Mouse (Mus musculus) MN1 (cell line): ENCODE measurements around the gene Dnah2.

Source experiments
- DNase-seq: peaks from one replicate; pipeline ENCODE4 v3.0.0-alpha.2; 2016; ENCODE audit warnings: low spot score

Gene Dnah2

DNA sequence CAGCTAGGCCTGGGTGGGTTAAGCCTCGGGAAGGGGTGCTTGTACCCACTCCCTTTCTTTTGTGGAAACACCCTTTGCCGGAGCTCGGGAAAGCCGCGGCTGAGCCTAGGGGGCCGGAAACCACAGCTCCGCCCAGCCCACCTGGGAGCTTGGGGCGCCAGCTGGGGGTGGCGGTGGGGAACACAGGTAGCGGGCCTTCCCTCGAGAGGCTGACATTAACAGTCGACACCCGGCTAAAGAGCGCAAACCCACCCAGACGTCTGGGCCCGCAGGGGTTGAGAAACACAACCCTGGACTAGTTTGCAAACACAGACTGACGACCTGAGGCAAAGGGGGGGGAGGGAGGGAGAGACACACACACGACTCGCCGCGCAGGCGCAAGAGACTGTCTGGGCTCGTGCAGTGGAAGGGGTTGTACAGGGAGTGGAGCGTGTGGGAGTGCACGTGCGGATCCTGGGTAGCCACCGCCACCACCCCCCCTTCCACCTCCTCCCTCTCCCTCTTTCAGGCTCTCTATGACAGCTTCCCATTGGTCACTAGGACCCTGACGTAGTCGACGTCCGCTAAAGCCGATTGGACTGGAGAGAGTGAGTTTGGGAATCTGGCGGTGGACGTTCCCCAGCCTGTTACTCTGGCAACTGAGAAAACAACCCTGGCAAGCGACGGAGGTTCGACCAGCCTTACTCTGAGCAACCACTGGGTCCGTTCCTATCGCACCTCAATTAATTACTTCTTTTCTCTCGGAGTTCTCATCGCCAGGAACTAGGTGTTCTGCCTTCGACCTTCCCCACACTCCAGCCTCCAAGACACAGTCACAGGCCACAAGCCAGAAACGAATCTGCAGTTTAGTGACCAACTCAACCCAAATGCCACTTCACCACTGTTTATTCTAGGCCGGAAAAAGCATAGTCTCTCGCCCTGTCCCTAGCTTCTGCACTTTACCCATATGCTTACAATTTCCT is 130.1 kb downstream of the Dnah2 start:
- peak; percentile 96 for DNase-seq

DNA sequence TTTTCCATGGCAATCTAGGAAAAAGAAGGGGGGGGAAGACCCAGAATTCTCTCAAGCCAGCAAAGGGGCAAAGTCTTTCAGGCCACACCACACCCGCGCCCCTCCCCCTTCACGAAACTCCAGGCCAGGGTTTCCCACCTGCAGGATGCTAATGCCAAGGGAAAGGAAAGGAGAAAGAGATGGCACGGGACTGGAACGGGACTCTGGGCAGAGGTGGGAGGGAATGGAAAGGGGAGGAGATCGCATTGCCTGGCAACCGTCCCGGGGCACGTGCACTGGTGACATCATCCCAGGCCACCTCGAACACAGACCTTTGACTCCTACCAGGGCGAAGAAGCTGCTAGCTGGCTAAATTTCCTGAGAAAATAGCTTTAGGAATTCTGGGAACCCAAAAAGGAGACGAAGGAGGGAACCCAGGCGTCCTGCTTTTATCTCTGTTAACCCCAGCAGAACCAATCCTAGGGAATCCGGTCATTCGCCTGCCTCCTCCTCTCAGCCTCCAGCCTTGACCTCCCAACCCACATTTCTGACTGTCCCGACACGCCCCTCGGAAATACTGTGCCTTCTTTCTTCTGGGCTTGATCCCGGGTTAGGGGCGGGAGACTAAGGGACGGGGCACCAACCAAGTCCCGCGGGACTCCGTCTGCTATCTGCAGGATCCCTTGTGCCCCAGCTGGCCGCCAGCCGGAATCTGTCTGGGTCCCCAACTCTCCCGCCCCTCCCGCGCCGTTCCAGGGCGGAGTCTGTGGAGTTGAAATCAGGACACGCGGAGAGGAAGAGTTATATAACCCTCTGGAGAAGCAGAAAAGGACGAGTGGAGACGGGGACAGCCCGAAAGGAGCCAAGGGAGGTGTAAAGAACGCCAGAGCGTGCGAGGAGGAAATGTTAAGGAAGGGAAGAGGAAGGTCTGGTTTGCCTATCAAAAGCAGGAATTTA is 131.2 kb downstream of the Dnah2 start:
- DNase-seq: peak; percentile 96

- DNase-seq: peak; percentile 19
Observed at GRCm38 (mm10) chr11:69416921-69417448, 131.9 kb downstream of the Dnah2 start.

GRCm38 (mm10) chr11:69416509-69416908 is 132.4 kb downstream of the Dnah2 start:
- DNase-seq: no peak

- peak; percentile 60 for DNase-seq
Observed at GRCm38 (mm10) chr11:69415668-69416451, 133.1 kb downstream of the Dnah2 start.

GRCm38 (mm10) chr11:69415327-69415667 is 133.6 kb downstream of the Dnah2 start:
- DNase-seq: peak; percentile 84

DNA sequence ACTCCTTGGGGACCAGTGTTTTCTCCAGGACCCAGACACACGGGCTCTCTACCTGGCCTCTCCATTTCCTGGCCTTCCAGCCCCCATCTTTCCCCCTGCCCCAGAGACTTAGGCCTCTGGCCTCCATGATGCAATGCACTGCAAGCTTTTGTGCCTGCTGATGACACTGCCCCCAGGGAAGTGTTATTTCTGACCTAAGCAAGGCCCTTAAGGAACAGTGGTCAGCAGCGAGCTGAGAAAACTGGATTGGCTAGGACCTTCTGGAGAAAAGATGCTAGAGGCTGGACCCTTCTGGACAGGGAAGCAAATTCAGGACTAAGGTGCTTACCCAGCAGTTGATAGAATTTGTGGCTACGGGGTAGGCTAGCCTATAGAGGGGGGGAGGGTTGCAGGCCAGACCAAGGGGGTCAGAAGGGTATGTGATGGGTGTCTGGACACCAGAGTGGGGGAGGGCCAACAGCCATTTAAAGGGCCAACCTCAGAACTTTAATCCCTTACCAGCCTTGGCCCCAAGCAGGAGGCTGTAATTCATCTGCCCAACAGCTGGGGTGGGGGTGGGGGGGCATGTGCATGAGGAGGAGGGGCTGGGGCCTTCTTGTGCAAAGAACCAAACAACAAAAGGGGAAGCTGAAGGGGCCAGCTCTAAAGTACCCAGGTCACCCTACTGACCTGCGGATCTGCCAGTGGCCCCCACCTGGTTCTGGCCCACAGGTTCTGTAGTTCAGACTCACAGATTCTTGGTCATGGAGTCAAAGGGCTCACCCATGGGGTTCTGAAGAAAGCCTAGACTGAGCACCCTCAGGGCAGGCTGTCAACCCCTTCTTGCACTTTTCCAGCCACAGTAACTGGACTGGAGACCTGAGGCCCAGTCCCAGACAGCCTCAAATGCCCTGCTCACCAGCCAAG is 134.2 kb downstream of the Dnah2 start:
- peak; percentile 87 for DNase-seq

GRCm38 (mm10) chr11:69413221-69414181 is 135.4 kb downstream of the Dnah2 start, which contains the start of gene Kdm6b:
Kdm6b (minus strand) TSS chr11:69413675.
- DNase-seq: peak; percentile 60

GRCm38 (mm10) chr11:69412548-69412947 is 136.4 kb downstream of the Dnah2 start:
- DNase-seq: no peak

DNA sequence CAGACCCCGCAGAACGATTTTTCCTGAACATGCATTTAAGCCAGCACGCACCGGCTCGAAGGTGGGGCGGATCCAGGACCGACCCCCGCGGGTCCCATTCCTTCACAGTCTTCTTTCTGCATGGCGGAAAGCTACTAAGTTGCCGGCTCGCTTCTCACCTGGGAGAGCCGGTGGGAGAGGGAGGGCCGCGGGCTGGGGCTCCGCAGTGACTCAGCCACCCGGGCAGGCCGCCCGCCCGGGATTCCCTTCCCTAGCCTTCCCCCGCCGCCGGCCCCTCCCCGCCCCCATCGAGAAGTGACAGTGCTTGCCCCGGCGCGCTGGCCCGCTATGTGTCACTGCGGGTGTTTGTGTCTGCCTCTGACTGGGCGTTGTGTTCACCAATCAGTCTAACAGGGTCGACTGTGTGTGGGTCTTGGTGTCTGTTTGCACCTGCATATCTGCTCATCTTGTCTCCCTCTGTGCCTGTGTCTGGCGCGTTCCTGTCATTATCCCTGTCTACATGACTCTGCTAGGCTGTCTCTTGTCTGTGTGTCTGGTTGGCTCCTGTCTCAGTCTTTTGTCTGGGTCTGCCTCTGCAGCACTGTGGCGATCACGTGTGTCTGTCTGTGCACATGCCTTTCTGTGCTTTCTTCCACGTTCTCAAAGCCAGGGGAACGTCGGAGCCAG is 137.2 kb downstream of the Dnah2 start:
- peak; percentile 80 for DNase-seq

DNA sequence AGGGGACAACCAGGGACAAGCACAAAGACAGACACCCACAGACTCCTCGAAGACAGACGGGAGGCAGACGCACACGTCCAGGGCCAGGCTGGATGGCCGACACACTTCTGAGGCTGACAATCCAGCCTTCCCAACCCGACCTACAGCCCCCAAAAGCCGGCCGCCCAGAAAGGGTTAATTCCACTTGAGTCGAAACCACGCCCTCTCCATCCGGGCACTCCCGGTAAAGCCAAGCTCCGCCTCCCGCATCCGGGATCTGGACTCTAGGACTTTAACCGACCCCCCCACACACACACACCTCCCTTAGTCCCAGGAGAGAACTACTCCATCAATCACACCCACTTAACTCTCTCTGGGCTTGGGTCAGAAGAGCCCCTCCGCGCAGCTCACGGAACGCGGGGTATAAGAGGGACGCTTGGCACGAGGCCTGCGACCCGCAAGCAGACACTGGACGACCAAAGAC is 137.8 kb downstream of the Dnah2 start:
- DNase-seq: peak; percentile 95

DNA sequence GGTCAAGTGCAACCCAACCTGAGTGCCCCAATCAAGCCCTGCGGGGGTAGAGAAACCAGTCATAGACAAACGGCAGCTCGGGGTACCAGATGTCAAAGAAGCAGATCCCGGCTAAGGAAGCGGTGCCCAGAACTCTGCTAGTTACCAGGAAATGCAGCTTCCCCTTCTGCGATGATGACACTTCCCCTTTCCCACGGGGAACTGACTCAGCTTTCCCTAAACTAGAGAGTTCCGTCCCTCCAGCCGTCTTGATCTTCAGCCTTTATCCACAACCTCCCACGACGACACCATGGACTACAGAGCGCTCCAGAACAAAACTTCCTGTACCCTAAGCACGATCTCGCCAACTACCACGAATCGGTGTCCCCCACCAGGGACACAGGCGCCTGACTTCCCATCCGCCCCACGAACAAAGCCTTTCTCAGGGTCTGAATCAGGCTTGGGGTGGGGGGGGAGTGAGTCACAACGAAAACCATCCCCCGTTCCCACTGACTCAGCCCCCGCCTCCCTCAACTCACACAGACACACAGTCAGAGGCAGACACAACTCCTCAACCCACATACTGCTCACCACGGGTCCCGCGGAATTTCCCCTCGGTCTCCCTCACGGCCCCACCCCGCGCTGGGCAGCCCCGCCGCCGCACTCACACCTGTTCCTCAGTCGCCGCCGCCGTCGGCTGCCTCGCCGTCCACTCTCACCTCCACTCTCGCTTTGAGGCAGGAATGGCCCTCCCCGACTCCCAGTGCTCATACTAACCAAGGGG is 138.4 kb downstream of the Dnah2 start:
- no peak for DNase-seq

GRCm38 (mm10) chr11:69410045-69410309 is 138.9 kb downstream of the Dnah2 start:
- DNase-seq: no peak

DNA sequence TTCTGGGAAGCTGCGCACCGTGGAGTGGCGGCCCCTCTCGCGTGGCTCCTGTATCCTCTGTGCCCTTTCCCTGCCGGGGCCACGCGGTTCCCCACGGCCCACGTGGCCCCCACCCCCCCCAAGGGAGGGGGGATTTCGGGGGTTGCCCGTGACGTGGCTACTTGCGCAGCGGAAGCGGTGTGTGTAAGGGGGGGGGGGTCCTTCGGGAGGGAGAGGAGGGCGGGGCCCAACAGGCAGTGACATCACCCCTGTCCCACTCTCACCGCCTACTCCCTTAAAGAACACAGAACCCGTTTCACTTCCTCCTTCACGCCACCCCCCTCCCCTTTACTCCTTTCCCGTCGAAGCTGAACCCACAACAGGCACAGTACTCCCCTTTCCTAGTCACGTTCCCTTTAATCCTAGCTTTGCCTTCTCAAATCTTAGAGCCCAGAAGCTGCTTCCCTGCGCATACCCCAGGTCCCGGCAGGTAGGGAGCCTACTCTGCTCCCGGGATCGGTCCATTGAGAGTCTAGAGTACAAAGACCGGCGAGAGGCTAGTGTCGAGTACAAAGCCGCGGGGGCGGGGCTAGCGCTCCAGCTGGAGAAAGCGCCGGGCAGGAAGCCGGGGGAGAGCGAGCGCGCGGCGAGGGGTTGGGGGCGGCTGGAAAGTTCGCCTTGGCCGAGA is 139.4 kb downstream of the Dnah2 start:
- peak; percentile 78 for DNase-seq

- DNase-seq: peak; percentile 93
Observed at GRCm38 (mm10) chr11:69408541-69409377, 140.2 kb downstream of the Dnah2 start.

DNA sequence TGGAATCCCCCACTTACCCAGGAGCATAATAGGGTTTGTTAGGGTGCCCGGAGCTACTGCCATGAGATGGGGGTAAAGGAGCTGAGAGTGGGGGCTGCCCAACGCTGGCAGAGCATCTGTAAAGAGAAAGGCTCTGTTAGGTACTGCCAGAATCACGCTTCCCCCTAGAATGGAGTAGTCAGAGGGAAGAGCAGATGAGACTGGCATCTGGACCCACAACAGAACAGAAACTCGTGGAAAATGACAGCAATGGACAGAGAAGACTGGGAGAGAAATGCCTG is 141.2 kb downstream of the Dnah2 start:
- no peak for DNase-seq
